Mouse (Mus musculus) heart, postnatal 0 days (tissue): ENCODE measurements around the gene Slx1b.

Source experiments
- CTCF ChIP-seq: IDR thresholded peaks from 2 replicates; pipeline ENCODE4 v1.5.1; 2016; ENCODE audit warnings: antibody characterized with exemption, control low read depth, low read depth
- EP300 ChIP-seq: IDR thresholded peaks from 2 replicates; pipeline ENCODE4 v1.6.1; 2016; ENCODE audit warnings: antibody characterized with exemption, low read depth

DNA sequence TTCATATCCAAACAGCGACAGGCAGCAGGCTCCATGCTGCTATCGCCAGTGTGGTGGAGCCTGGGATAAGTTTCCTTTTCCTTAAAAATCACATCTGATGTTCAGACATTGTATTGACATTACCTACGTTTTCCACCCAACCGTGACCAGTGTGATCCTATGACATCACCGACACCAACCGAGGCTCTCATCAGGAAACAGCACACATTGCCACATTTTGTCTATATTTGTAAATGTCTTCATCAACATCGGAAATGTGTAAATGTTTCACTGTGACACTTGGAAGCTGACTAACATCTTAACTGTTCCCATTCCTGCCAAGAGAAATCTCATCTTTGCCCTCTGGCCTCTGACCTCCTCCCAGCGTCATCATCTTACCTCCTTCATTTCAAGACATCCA lies 40.5 kb upstream of the Slx1b start:
- TF ChIP-seq EP300 (no peak), CTCF (no peak)
